Mouse (Mus musculus) neutrophil, adult 59 days (primary cell): Measurements from ENCODE around the gene Igf2r. TPM values are rescaled to one million over a fixed set of nuclear protein-coding genes. Genes with fewer than 3 reads are reported as not detected.

Experiments
- total RNA-seq, 2 experiments: library from RNA; stranded (reverse); gene quantifications; 1 replicate in 1 of 2; 2 replicates in 1 of 2; pipeline ENCODE4 v1.2.4; 2023

The Igf2r gene
- total RNA-seq, result 10 to 100 TPM; 21.7 to 23.8 TPM

GRCm38 (mm10) chr17:12769380-12769921 lies at the start of gene Igf2r:
TSS of gene Igf2r (minus strand) at chr17:12769664.

GRCm38 (mm10) chr17:12675646-12676045 lies 93.8 kb downstream of the Igf2r start, which contains the start of gene Slc22a1:
TSS of gene Slc22a1 (minus strand) at chr17:12675829.

Other genes with a start within 250 kb of the Igf2r start
- not detected for gene Slc22a2, start 185.5 kb downstream of the Igf2r start, total RNA-seq
- gene Slc22a1, start 93.8 kb downstream of the Igf2r start, total RNA-seq, result not detected
- gene Mas1, start 98.5 kb upstream of the Igf2r start, total RNA-seq, result not detected
- gene Mrgprh, start 106.4 kb upstream of the Igf2r start, total RNA-seq, result not detected
- 1 to 10 TPM in 1 of 2 experiments, not detected in 1; 1.0 TPM for gene Pnldc1, start 140.6 kb upstream of the Igf2r start, total RNA-seq
- gene Tcp1, start 146.0 kb upstream of the Igf2r start, total RNA-seq, result 100 to 1,000 TPM in 1 of 2 experiments, 10 to 100 TPM in 1; 91.0 to 105 TPM
- gene Mrpl18, start 146.7 kb upstream of the Igf2r start, total RNA-seq, result 10 to 100 TPM; 47.5 to 48.5 TPM
- not detected for gene Acat3, start 170.9 kb upstream of the Igf2r start, total RNA-seq
- gene Acat2, start 191.1 kb upstream of the Igf2r start, total RNA-seq, result 10 to 100 TPM in 1 of 2 experiments, 1 to 10 TPM in 1; 9.1 to 11.6 TPM
- 10 to 100 TPM; 64.7 to 72.5 TPM for gene Wtap, start 224.5 kb upstream of the Igf2r start, total RNA-seq
- 10 to 100 TPM; 39.6 to 54.0 TPM for gene Sod2, start 237.2 kb upstream of the Igf2r start, total RNA-seq